Mouse (Mus musculus) intestine, postnatal 0 days (tissue): ENCODE measurements around the gene Crat. TPM values are rescaled to one million over a fixed set of nuclear protein-coding genes. Genes with fewer than 3 reads are reported as not detected.
A peak's percentile ranks its signal among the peaks of the same experiment; 100 is the strongest.

Source experiments
- ATAC-seq: fragments of 200-750 bp; cut with Nextera tagmentation; 2 replicates; pipeline ENCODE4 v1.8.0; 2017; ENCODE audit warnings: mild to moderate bottlenecking, moderate TSS enrichment, moderate library complexity
- H3K27ac ChIP-seq: fragments of 300-500 bp; sonication (generic); 2 replicates; pipeline ENCODE4 v1.5.1; 2014; ENCODE audit warnings: mild to moderate bottlenecking, low read depth, low read length, moderate library complexity
- H3K27me3 ChIP-seq: fragments of 300-500 bp; sonication (generic); replicated peaks from 2 replicates; pipeline ENCODE4 v1.6.1; 2014; ENCODE audit warnings: low read length, mixed read lengths; ENCODE audit not compliant: control insufficient read depth, insufficient read depth
- H3K36me3 ChIP-seq: fragments of 300-500 bp; sonication (generic); 2 replicates; pipeline ENCODE4 v1.6.1; 2014; ENCODE audit warnings: mild to moderate bottlenecking, moderate library complexity; ENCODE audit not compliant: control insufficient read depth, insufficient read depth
- H3K4me1 ChIP-seq: fragments of 300-500 bp; sonication (generic); replicated peaks from 2 replicates; pipeline ENCODE4 v1.6.1; 2014; ENCODE audit warnings: antibody characterized with exemption, low read length, mixed read lengths; ENCODE audit not compliant: control insufficient read depth, insufficient read depth
- H3K4me2 ChIP-seq: fragments of 300-500 bp; sonication (generic); replicated peaks from 2 replicates; pipeline ENCODE4 v1.6.1; 2014; ENCODE audit warnings: low read depth, mild to moderate bottlenecking, moderate library complexity
- H3K4me3 ChIP-seq: fragments of 300-500 bp; sonication (generic); 2 replicates; pipeline ENCODE4 v1.5.1; 2014; ENCODE audit warnings: low read depth, low read length
- H3K9ac ChIP-seq: fragments of 300-500 bp; sonication (generic); 2 replicates; pipeline ENCODE4 v1.6.1; 2014; ENCODE audit warnings: mild to moderate bottlenecking, low read depth, low read length
- H3K9me3 ChIP-seq: fragments of 300-500 bp; sonication (generic); 2 replicates; pipeline ENCODE4 v1.6.1; 2016; ENCODE audit warnings: mixed run types; ENCODE audit not compliant: control insufficient read depth
- CTCF ChIP-seq: sonication (generic); IDR thresholded peaks from 2 replicates; pipeline ENCODE4 v1.5.1; 2016; ENCODE audit warnings: low read depth, mild to moderate bottlenecking, control low read depth, antibody characterized with exemption, moderate library complexity
- WGBS: fragments of 180-500 bp; shearing (Covaris S2); extraction: QIAGEN DNeasy Blood & Tissue Kit; methylation state at CpG from one replicate; pipeline ENCODE4 v1.1.7; 2014; 5-methylcytosine and 5-hydroxymethylcytosine counted together
- polyA plus RNA-seq: library from polyadenylated mRNA; unstranded; fragments of >200 nt; fragmentation: Nextera tagmentation; extraction: Ambion mirVana; gene quantifications from 2 replicates; pipeline ENCODE4 v1.2.1, GENCODE M21; 2015

Gene Crat
- polyA plus RNA-seq, 1 experiment from 2014 or later, result 46.1 TPM

DNA sequence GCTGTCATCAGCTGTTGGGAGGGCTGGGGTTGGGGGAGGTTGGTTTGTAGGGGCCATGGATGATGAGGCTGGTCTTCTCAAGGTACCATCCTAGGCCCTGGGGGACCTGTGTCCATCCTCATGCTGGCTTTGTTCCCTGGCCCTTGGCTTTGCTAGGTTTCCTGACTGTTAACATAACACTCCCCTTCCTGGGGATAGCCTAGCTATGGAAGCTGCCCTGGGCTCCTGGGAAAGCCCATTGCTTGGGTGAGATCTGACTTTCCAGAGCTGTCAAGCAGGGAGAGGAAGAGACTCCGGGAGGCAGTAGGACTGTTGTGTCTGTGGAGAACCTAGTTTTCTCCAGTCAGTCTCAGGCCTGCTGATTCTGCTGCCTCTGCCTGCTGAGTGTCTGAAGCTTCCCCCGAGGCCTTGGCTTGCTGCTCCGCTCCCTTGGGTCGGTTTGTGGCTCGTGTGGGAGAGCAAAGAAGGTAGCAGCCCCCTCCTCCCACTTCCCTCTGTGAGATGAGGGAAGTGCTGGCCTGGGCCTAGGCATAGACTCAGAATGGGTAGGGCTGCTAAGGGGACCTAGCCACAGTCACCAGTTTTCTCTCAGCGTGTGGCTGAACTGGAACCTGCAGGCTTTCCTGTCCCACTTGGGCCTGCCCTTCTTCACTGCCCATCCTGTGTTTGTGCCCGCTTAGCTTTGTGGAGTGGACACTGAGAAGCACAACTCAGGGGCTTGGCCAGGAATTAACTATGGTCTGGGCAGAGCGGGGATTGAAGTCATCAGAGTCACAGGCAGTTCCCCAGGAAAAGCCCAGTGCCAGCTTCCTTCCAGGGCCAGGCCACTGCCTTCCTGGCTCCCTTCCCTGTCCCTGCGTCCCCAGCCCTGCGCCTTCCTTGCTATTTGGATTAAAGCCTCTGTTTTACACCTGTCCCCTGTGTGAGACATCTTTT is 31.5 kb upstream of the Crat start:
- Histone ChIP-seq H3K27me3 (no peaks in the 10 kb centered on the region), H3K36me3 (peaks cover 57% of the 10 kb centered on the region), H3K4me1 (peaks cover 16% of the 10 kb centered on the region), H3K9ac (no peak overlapping the region), H3K9me3 (no peaks in the 10 kb centered on the region), H3K4me3 (no peak overlapping the region), H3K27ac (peak overlapping the region; percentile 15; the same call in 1 of the 2 replicates), H3K4me2 (no peak overlapping the region)
- no peak for ATAC-seq
- TF ChIP-seq CTCF, result no peak
- WGBS, result 82% methylated on average over 10 of the region's 10 CpGs

DNA sequence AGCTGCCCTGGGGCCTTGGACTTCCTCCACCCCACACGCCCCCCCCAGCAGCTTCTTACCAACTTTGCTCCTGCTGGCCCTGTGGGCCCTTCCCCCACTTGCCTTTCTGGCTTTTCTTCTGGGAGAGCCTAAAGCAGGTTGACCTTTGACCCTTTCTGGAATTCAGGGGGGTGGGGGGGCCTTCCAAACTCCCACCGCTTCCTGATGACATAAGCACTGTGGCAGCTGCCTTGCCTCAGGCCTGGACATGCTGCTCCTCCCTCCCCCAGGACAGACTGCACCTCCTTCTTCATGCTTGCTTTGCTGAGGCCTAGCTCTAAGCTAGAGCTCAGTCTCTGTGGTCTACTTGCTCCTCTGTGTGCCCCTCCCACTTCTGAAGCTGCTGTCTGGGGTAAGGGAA is 29.7 kb upstream of the Crat start:
- H3K4me3 ChIP-seq, result no peak overlapping the region
- no peaks in the 10 kb centered on the region for H3K27me3 ChIP-seq
- H3K27ac ChIP-seq, result peak overlapping the region; percentile 46
- no peak overlapping the region for H3K4me2 ChIP-seq
- H3K9me3 ChIP-seq, result no peaks in the 10 kb centered on the region
- H3K4me1 ChIP-seq, result peaks cover 22% of the 10 kb centered on the region
- H3K9ac ChIP-seq, result peak overlapping the region; percentile 26; the same call in 1 of the 2 replicates
- WGBS, result 44% methylated on average over 2 of the region's 2 CpGs
- H3K36me3 ChIP-seq, result peaks cover 56% of the 10 kb centered on the region
- TF ChIP-seq CTCF, result no peak
- no peak for ATAC-seq

DNA sequence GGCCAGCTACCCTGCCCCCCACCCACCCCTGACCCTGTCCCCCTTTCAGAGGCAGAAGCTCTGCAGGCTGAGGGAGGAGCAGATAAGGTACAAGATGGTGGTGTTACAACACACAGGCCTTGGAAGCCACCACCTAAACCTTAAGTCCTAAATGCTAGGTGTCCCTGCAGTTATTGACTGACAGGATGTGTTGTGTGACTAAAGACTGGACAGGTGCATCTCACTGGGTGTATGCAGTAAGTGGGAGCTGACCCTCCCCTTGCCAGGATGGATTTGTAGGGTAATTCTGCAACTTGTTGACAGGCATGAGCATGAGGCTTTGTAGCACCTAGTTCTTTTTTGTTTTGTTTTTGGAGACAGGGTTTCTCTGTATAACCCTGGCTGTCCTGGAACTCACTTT is 28.8 kb upstream of the Crat start:
- Histone ChIP-seq H3K36me3 (peaks cover 49% of the 10 kb centered on the region), H3K27ac (peak overlapping the region; percentile 62), H3K4me3 (no peak overlapping the region), H3K9me3 (no peaks in the 10 kb centered on the region), H3K9ac (no peak overlapping the region), H3K4me2 (0 out of 2 replicates have a peak overlapping the region, but pooled peaks have one; percentile 21), H3K4me1 (peaks cover 22% of the 10 kb centered on the region), H3K27me3 (no peaks in the 10 kb centered on the region)
- ATAC-seq, result no peak
- TF ChIP-seq CTCF, result no peak

DNA sequence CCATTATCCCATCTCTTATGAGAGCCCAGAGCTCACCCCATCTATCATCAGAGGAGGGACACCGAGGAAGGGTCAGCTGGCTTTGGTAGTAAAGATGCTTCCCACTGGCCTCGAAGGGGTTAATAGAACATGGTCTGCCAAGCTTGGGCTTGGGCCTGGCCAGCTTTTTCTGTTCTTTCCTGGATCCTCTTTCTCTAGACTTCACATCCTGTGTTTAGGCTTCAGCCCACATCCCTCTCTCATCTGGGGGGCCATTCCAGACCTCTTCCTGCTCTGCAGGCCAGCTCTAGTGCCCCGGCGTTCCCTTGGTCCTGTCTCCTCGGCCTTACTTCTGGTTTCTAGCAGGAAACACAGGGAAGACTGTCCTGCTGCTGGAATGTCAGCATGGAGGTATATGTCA is 28.4 kb upstream of the Crat start:
- Histone ChIP-seq H3K27ac (peak overlapping the region; percentile 62), H3K9ac (0 out of 2 replicates have a peak overlapping the region, but pooled peaks have one; percentile 51), H3K27me3 (no peaks in the 10 kb centered on the region), H3K4me1 (peaks cover 22% of the 10 kb centered on the region), H3K4me3 (no peak overlapping the region), H3K36me3 (peaks cover 49% of the 10 kb centered on the region), H3K4me2 (0 out of 2 replicates have a peak overlapping the region, but pooled peaks have one; percentile 21), H3K9me3 (no peaks in the 10 kb centered on the region)
- 53% methylated on average over 5 of the region's 5 CpGs for WGBS
- no peak for ATAC-seq
- TF ChIP-seq CTCF, result no peak

DNA sequence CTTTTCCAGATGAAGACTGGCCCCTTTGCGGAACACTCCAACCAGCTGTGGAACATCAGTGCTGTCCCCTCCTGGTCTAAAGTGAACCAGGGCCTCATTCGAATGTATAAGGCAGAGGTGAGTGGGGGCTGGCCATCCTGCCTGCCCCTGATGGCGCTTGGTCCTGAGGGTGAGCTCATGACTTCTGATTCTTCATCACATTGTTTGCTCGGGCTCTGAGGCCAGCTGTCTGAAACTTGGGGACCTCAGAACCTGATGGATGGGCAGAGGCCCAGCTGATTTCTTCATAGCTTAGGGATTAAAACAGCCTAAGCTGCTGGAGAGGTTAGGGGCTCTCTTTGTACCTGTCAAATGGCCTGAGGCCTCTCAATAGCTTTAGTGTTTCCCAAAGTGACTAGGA is 27.7 kb upstream of the Crat start:
- no peak for ATAC-seq
- Histone ChIP-seq H3K4me3 (no peak overlapping the region), H3K9ac (peak overlapping the region; percentile 51; the same call in 1 of the 2 replicates), H3K27me3 (no peaks in the 10 kb centered on the region), H3K4me2 (0 out of 2 replicates have a peak overlapping the region, but pooled peaks have one; percentile 61), H3K4me1 (peaks cover 22% of the 10 kb centered on the region), H3K9me3 (no peaks in the 10 kb centered on the region), H3K36me3 (peaks cover 52% of the 10 kb centered on the region), H3K27ac (peak overlapping the region; percentile 92)
- WGBS, result 55% methylated on average over 4 of the region's 4 CpGs
- peak; percentile 27; the same call in 1 of the 2 replicates for TF ChIP-seq CTCF

DNA sequence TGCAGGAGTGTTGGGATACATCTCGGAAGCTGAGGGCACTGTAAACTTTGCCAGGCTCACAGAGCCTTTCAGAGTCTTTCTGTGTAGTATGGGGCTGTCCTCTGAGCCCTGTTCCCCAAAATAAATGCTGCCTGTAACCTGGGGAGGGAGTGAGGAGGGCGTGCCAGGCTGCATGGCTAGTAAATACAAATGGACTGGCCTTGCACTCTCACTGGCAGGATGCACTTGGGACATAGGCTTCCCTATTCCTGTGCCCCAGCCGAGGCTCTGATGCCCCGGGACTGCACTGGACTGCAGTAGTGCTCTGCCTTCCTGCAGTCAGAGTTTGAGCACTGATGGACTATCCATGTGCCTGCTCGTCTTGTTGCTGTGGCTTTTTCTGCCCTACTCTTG is 26.9 kb upstream of the Crat start:
- H3K27me3 ChIP-seq, result no peaks in the 10 kb centered on the region
- H3K27ac ChIP-seq, result peak overlapping the region; percentile 92
- H3K4me2 ChIP-seq, result peak overlapping the region; percentile 61
- no peak; the same call in 1 of the 2 replicates for TF ChIP-seq CTCF
- ATAC-seq, result no peak
- 41% methylated on average over 5 of the region's 5 CpGs for WGBS
- peaks cover 52% of the 10 kb centered on the region for H3K36me3 ChIP-seq
- peaks cover 22% of the 10 kb centered on the region for H3K4me1 ChIP-seq
- no peaks in the 10 kb centered on the region for H3K9me3 ChIP-seq
- H3K9ac ChIP-seq, result peak overlapping the region; percentile 51
- peak overlapping the region; percentile 29 for H3K4me3 ChIP-seq
